In genomic region chr1:36134584-36134983, GRCm38 (mm10) we compare ENCODE assay signal across 9 mouse cellular contexts.
DNase-seq lines count a peak whose midpoint lies in the region; ATAC-seq lines count a peak whose summit lies in the region.
"Had no signal": no experiment of that assay in that cellular context is flagged by ENCODE, and none has a peak within 500 bp of the region (broad histone marks: within the 10 kb centered on the region; RNA-seq: fewer than 3 reads in every experiment).

No protein-coding gene starts in this region.

- H3K4me3 ChIP-seq in embryonic facial prominence, embryonic 10.5 days: no peak overlapping the region
- H3K4me3 ChIP-seq in lung, embryonic 15.5 days: no peak overlapping the region
- H3K4me3 ChIP-seq: erythroblast, embryonic 14.5 days had no signal

- H3K27ac ChIP-seq in embryonic facial prominence, embryonic 10.5 days (replicated peaks): no peak overlapping the region
- H3K27ac ChIP-seq in lung, embryonic 15.5 days: no peak overlapping the region

- 0% methylated on average over 3 of the region's 3 CpGs for WGBS in embryonic facial prominence, embryonic 10.5 days
- 2% methylated on average over 3 of the region's 3 CpGs for WGBS in lung, embryonic 15.5 days

- intact Hi-C loops in heart, postnatal 10 days (cut with DNase I): loop anchor here (2.0 to 10.0 kb wide), 4 partner anchors 64 to 1240 kb away; no protein-coding TSS in a partner anchor

- ATAC-seq in lung, embryonic 15.5 days (ENCODE audit: borderline replicate concordance, extremely low read depth, low FRiP score, low TSS enrichment): 0 out of 2 replicates have a peak, but pooled peaks have one; percentile 27

- H3K4me2 ChIP-seq in lung, embryonic 15.5 days: no peak overlapping the region

- no peak overlapping the region for H3K9ac ChIP-seq in lung, embryonic 15.5 days

- no peaks in the 10 kb centered on the region for H3K9me3 ChIP-seq in embryonic facial prominence, embryonic 10.5 days
- H3K9me3 ChIP-seq in lung, embryonic 15.5 days: no peaks in the 10 kb centered on the region

- peaks cover 2% of the 10 kb centered on the region for H3K36me3 ChIP-seq in embryonic facial prominence, embryonic 10.5 days (replicated peaks)
- H3K36me3 ChIP-seq in lung, embryonic 15.5 days: no peaks in the 10 kb centered on the region

- peak; percentile 73 for DNase-seq in CD4-positive helper T cell, adult 2 months (ENCODE audit: low read depth, low spot score)
- peak; percentile 64 for DNase-seq in adrenal gland, adult 8-10 months
- DNase-seq in embryonic facial prominence, embryonic 10.5 days (ENCODE audit: low spot score): peak; percentile 79
- peak; percentile 74 to 82 for DNase-seq in heart, postnatal 10 days
- peak; percentile 82 for DNase-seq in layer of hippocampus, adult 11-12 months (ENCODE audit: low spot score)
- DNase-seq in retina, adult 2 months (ENCODE audit: low read depth, low spot score): peak; percentile 39
- peak; percentile 85 for DNase-seq in thymus, postnatal 25 days

- 0 out of 2 replicates have a peak, but pooled peaks cover 4% of the 10 kb centered on the region for H3K4me1 ChIP-seq in embryonic facial prominence, embryonic 10.5 days
- H3K4me1 ChIP-seq in lung, embryonic 15.5 days: peaks cover 16% of the 10 kb centered on the region

- no peaks in the 10 kb centered on the region for H3K27me3 ChIP-seq in embryonic facial prominence, embryonic 10.5 days (replicated peaks; ENCODE audit: low read depth, poor library complexity, severe bottlenecking)
- no peaks in the 10 kb centered on the region for H3K27me3 ChIP-seq in lung, embryonic 15.5 days
